Mouse (Mus musculus) bone marrow macrophage, adult 2 months (primary cell): ENCODE measurements around the gene Cmip.

Experiments
- CTCF ChIP-seq: IDR thresholded peaks from 2 replicates; pipeline ENCODE4 v1.5.1; 2012; ENCODE audit warnings: low read depth, mild to moderate bottlenecking, low read length, moderate library complexity
- POLR2A ChIP-seq: IDR thresholded peaks from 2 replicates; pipeline ENCODE4 v1.6.1; 2012; ENCODE audit warnings: mild to moderate bottlenecking, low read depth, low read length, borderline replicate concordance

DNA sequence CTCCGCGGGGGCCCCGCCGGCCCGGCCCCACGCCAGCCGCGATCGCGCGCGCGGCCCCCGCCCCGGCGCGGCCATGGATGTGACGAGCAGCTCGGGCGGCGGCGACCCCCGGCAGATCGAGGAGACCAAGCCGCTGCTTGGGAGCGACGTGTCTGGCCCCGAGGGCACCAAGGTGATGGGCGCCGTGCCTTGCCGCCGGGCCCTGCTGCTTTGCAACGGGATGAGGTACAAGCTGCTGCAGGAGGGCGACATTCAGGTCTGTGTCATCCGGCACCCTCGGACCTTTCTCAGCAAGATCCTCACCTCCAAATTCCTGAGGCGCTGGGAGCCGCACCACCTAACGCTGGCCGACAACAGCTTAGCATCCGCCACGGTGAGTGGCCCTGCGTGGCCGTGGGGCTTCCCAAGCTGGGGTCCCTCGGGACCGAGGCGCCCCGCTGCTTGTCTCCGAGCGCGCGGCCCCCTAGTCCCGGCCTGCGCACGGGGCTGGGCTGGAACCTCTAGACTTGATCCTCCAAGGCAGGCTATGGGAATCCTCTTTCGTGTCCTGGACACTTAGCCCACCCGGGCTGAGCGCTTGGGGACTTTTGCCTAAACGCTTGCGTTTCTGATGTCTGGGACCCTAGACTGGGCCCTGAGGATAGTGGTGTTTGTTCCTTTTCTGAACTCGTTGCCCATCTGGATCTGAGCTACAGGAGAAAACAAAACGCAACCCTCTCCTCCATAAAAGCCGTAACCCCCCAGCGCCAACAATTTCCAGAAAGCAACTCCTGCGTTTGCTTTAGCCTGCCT lies at the start of gene Cmip:
- TF ChIP-seq CTCF (no peak), POLR2A (no peak)
